11 mouse cellular contexts compared by ENCODE assay signal in genomic region chr11:67523806-67524205, GRCm38 (mm10).
A peak's percentile ranks its signal among the peaks of the same experiment; 100 is the strongest.
DNase-seq lines count a peak whose midpoint lies in the region; ATAC-seq lines count a peak whose summit lies in the region.
"Had no signal": no experiment of that assay in that cellular context is flagged by ENCODE, and none has a peak within 500 bp of the region (broad histone marks: within the 10 kb centered on the region; RNA-seq: fewer than 3 reads in every experiment).

No protein-coding gene starts in this region.

- H3K4me3 ChIP-seq in embryonic facial prominence, embryonic 15.5 days (replicated peaks): no peak overlapping the region
- H3K4me3 ChIP-seq: forebrain, embryonic 13.5 days had no signal

- no peaks in the 10 kb centered on the region for H3K36me3 ChIP-seq in embryonic facial prominence, embryonic 15.5 days

- peaks cover 37% of the 10 kb centered on the region for H3K4me1 ChIP-seq in embryonic facial prominence, embryonic 15.5 days

- H3K9me3 ChIP-seq in embryonic facial prominence, embryonic 15.5 days (replicated peaks): no peaks in the 10 kb centered on the region
- H3K9me3 ChIP-seq: forebrain, embryonic 13.5 days had no signal

- no peaks in the 10 kb centered on the region for H3K27me3 ChIP-seq in embryonic facial prominence, embryonic 15.5 days
- H3K27me3 ChIP-seq: forebrain, embryonic 13.5 days had no signal

- no peak overlapping the region for H3K9ac ChIP-seq in embryonic facial prominence, embryonic 15.5 days
- H3K9ac ChIP-seq: forebrain, embryonic 13.5 days had no signal

- intact Hi-C loops in heart, postnatal 36 days (cut with DNase I): no loop called here

- no peak for ATAC-seq in embryonic facial prominence, embryonic 15.5 days (ENCODE audit: insufficient number of reproducible peaks, low FRiP score, low TSS enrichment, low read depth)
- ATAC-seq: CD4-positive, CD25-positive, alpha-beta regulatory T cell, adult 4 months; forebrain, embryonic 13.5 days had no signal

- WGBS in embryonic facial prominence, embryonic 15.5 days: 28% methylated on average over 3 of the region's 3 CpGs

- peak overlapping the region; percentile 75 for H3K27ac ChIP-seq in embryonic facial prominence, embryonic 15.5 days (replicated peaks)
- H3K27ac ChIP-seq: forebrain, embryonic 13.5 days had no signal

- no peak overlapping the region for H3K4me2 ChIP-seq in embryonic facial prominence, embryonic 15.5 days (replicated peaks)
- H3K4me2 ChIP-seq: forebrain, embryonic 13.5 days; liver, embryonic 11.5 days had no signal

- peak; percentile 64 to 72 for DNase-seq in heart, adult 18-20 months
- no peak for DNase-seq in heart, adult 8-10 months (ENCODE audit: low spot score)
- peak; percentile 36 to 53 for DNase-seq in heart, postnatal 36 days
- peak; percentile 57 to 78 for DNase-seq in lung, postnatal 4 days
- DNase-seq in frontal cortex, postnatal 10 days (ENCODE audit: low spot score in 2 of 2): no peak
- no peak for DNase-seq in layer of hippocampus, postnatal 14 days (ENCODE audit: low spot score in 2 of 2)
- DNase-seq in left cerebral cortex, adult 9 months (ENCODE audit: low spot score in 2 of 2): no peak

Comparison
In these comparisons a context has a peak if more than half of its experiments do, and no peak if none do; other contexts are left out.
1. DNase-seq: peak in heart, adult 18-20 months (2 of 2), heart, postnatal 36 days (2 of 2) and lung, postnatal 4 days (2 of 2); none in heart, adult 8-10 months (single experiment), frontal cortex, postnatal 10 days (0 of 2), layer of hippocampus, postnatal 14 days (0 of 2) and left cerebral cortex, adult 9 months (0 of 2).